Mouse (Mus musculus) heart, adult 2 months (tissue): ENCODE data around the gene Gstm4. TPM values are rescaled to one million over a fixed set of nuclear protein-coding genes. Genes with fewer than 3 reads are reported as not detected.
A peak's percentile ranks its signal among the peaks of the same experiment; 100 is the strongest.

Experiments
- DNase-seq, 2 experiments: peaks; one replicate each; pipeline ENCODE4 v3.0.0; 2021
- H3K27ac ChIP-seq: fragments of 200-600 bp; 2 replicates; pipeline ENCODE4 v1.8.1; 2022
- H3K27me3 ChIP-seq: fragments of 200-500 bp; 2 replicates; pipeline ENCODE4 v1.6.1; 2012; ENCODE audit warnings: mild to moderate bottlenecking, low read length, inconsistent platforms, mixed read lengths; ENCODE audit not compliant: control insufficient read depth, insufficient read depth
- H3K36me3 ChIP-seq: fragments of 200-500 bp; 2 replicates; pipeline ENCODE4 v1.6.1; 2012; ENCODE audit warnings: low read length, inconsistent platforms; ENCODE audit not compliant: control insufficient read depth, insufficient read depth
- H3K4me1 ChIP-seq: fragments of 200-500 bp; 2 replicates; pipeline ENCODE4 v1.6.1; 2011; ENCODE audit warnings: low read length; ENCODE audit not compliant: control insufficient read depth, insufficient read depth
- H3K4me3 ChIP-seq: fragments of 200-600 bp; 2 replicates; pipeline ENCODE4 v1.8.1; 2022
- H3K79me2 ChIP-seq: fragments of 200-500 bp; replicated peaks from 2 replicates; pipeline ENCODE4 v1.6.1; 2012; ENCODE audit warnings: mild to moderate bottlenecking, inconsistent platforms, low read length, moderate library complexity, mixed read lengths; ENCODE audit not compliant: control insufficient read depth, insufficient read depth
- H3K9ac ChIP-seq: fragments of 200-500 bp; 2 replicates; pipeline ENCODE4 v1.6.1; 2012; ENCODE audit warnings: low read depth, mild to moderate bottlenecking, control low read depth, inconsistent platforms, low read length, mixed read lengths
- CTCF ChIP-seq: fragments of 200-600 bp; IDR thresholded peaks from 2 replicates; pipeline ENCODE4 v1.8.1; 2022; ENCODE audit warnings: antibody characterized with exemption, mild to moderate bottlenecking, moderate library complexity
- EP300 ChIP-seq: fragments of 200-500 bp; IDR thresholded peaks from 2 replicates; pipeline ENCODE4 v1.6.1; 2011; ENCODE audit warnings: low read depth, low read length, control low read depth; ENCODE audit not compliant: insufficient read depth
- POLR2A ChIP-seq: fragments of 200-500 bp; IDR thresholded peaks from 2 replicates; pipeline ENCODE4 v1.6.1; 2011; ENCODE audit warnings: mild to moderate bottlenecking, low read depth, low read length, control low read depth; ENCODE audit not compliant: insufficient read depth
- WGBS: fragments of 180-500 bp; shearing (Covaris S2); methylation state at CpG from one replicate; pipeline ENCODE4 v1.1.7; 2018; 5-methylcytosine and 5-hydroxymethylcytosine counted together
- intact Hi-C: fragments of 180-260 bp; cut with DNase I; formaldehyde crosslinking; loops from one replicate; pipeline ENCODE4 v1.15.1; 2025
- polyA plus RNA-seq: library from polyadenylated mRNA; depleted of rRNA; stranded (reverse); fragments of >200 nt; gene quantifications from 2 replicates; pipeline ENCODE4 v1.2.3, GENCODE M21; 2012
- total RNA-seq, 2 experiments: library from RNA; stranded (reverse); gene quantifications; 2 replicates each; pipeline ENCODE4 v1.2.3; 2021

The Gstm4 gene
- total and polyA plus RNA-seq, 3 experiments: 11.7 to 17.1 (median 11.9) TPM

DNA sequence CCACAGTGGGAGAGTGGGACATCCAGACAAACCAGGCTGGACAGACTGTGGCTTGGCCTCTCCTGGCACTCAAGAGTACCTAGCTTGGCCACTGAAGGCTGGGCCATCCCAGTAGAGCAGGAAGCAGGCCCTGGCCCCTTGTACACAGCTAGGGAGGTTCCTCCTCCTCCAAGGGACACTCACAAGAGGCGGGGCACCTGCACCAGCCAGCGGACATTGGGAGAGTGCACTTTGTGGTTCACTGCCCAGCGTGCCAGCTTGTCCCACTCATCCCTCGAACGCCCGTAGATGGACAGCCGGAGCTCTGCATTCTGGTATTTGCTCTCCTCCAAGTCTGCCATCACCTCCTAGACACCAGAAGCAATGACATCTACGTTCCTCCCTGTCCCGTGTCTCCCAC lies 32.1 kb upstream of the Gstm4 start:
- 94% methylated on average over 9 of the region's 9 CpGs for WGBS
- TF ChIP-seq CTCF (no peak), POLR2A (no peak), EP300 (no peak)
- no peaks in the 10 kb centered on the region for H3K4me1 ChIP-seq
- DNase-seq: no peak
- no peaks in the 10 kb centered on the region for H3K36me3 ChIP-seq
- intact Hi-C loops: no loop called here
- H3K4me3 ChIP-seq: no peak overlapping the region
- no peak overlapping the region for H3K9ac ChIP-seq
- H3K27ac ChIP-seq: no peak overlapping the region
- H3K27me3 ChIP-seq: no peaks in the 10 kb centered on the region
- H3K79me2 ChIP-seq: no peaks in the 10 kb centered on the region

DNA sequence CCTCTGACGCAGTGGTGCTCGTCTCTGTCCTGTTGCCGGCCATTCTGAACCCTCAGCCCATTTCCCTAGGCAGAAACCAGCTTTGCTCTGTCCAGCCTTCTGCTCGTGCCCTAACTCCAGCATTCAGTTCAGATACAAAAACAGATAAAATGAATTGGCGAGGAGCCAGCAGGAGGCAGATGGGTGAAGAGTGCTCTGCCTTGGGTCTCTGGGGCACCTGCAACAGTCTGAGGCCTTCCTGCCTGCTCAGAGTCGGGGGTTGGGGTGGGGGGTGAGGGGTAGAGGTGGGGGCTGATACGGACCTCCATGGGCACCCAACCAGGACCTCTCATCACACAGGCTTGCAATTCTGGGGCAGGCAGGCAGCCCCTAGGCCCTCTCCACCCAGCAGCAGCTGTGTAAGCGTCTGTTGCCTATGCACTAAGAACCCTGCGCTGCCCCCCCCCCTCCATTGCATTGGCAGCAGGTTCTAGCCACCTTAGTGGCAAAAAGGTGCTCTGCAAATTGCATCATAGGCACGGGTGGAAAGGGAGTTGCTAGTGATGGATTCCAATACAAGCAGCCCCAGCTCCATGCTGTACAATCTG lies 28.4 kb upstream of the Gstm4 start:
- no peaks in the 10 kb centered on the region for H3K36me3 ChIP-seq
- no peak overlapping the region for H3K9ac ChIP-seq
- H3K79me2 ChIP-seq: no peaks in the 10 kb centered on the region
- no peak overlapping the region for H3K27ac ChIP-seq
- H3K27me3 ChIP-seq: no peaks in the 10 kb centered on the region
- intact Hi-C loops: loop anchor here (5.0 kb wide), 1 partner anchor 129 kb away; the partner anchor contains the start of gene Cyb561d1
- 73% methylated on average over 10 of the region's 10 CpGs for WGBS
- H3K4me1 ChIP-seq: no peaks in the 10 kb centered on the region; the same call in 1 of the 2 replicates
- DNase-seq: no peak
- TF ChIP-seq EP300 (no peak), CTCF (no peak), POLR2A (no peak)
- no peak overlapping the region for H3K4me3 ChIP-seq

DNA sequence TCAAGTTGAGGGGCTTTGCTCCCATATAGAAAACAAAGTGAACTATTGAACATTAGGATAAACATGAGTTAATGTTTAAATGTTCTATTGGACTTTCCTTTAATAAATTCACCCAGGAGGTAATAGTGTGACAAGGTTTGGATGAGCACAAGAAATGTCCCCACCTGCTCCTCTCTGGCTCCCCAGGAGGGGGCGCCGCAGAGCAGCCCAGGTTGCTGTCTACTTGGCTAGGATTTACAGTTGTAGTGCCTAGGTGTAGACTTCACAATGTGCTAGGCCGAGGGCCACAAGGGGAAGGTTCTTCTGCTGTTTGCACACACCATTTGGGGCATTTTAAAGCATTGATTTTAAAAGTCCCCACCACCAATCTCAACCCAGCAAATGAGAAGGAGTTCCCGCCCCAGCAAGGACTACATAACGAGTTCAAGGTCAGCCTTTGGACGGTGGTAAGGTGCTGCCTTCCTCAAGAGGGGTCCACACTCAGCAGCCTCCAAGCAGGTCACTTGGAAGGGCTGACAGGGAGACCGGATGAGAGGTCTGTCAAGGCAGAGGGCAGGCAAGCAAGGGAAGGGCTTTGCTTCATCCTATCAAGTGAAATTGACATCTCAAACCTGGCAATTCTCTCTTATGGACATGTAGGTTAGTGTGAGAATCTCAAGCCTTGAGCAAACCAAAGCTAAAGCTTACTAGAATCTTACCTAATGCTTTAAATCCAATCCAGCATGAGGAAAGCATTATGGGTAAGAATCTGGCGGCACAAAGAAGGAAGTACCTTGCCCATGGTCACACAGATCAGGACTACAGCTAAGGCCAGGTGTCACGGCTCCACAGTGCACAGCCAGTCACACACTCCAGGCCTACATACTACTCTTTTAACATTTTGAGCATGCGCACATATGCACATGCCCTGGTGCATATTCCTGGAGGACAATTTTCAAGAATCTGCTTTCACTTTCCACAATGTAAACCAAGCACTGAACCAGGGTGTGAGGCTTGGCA lies 25.9 kb upstream of the Gstm4 start:
- 59% methylated on average over 10 of the region's 10 CpGs for WGBS
- Histone ChIP-seq H3K36me3 (no peaks in the 10 kb centered on the region), H3K4me1 (no peaks in the 10 kb centered on the region; the same call in 1 of the 2 replicates), H3K27me3 (no peaks in the 10 kb centered on the region), H3K4me3 (no peak overlapping the region), H3K79me2 (no peaks in the 10 kb centered on the region), H3K9ac (no peak overlapping the region), H3K27ac (no peak overlapping the region)
- TF ChIP-seq POLR2A (no peak), EP300 (0 out of 2 replicates have a peak, but pooled peaks have one; percentile 11), CTCF (no peak)
- peak; percentile 66 to 84 for DNase-seq
- intact Hi-C loops: loop anchor here (1.0 to 5.0 kb wide), 2 partner anchors 78 to 132 kb away; partner anchors contain the start of gene Cyb561d1

DNA sequence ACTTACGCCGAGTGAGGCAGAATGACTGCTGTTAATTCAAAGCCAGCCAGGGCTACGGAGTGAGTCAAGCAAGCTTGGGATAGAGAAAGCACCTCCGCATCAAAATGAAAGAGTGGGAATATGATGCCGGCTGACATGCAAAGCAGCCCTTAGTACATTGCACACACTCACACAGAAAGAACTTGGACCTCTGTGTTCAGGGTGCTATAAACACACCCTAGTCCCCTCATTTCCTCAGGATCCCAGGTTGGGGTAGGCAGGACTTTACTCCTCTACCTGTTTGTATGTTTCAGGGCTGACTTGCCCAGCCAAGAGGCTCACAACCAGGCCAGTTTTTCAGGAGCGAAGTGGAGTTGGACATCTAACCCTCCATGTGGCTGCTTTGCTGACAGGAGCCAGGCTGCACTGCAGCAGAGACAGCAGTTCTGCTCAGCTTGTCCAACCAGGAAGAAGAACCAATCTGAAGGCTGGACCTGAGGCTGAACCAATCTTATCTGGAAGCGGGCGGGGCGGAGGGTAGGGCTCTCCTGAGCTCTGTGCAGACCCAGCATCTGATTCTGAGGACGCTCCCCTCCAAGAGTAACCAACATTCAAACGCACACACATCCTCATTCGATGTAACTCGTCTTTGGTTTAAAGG lies 24.7 kb upstream of the Gstm4 start:
- Histone ChIP-seq H3K79me2 (no peaks in the 10 kb centered on the region), H3K27ac (no peak overlapping the region; the same call in 1 of the 2 replicates), H3K36me3 (no peaks in the 10 kb centered on the region), H3K4me1 (no peaks in the 10 kb centered on the region; the same call in 1 of the 2 replicates), H3K9ac (no peak overlapping the region), H3K4me3 (no peak overlapping the region), H3K27me3 (no peaks in the 10 kb centered on the region)
- TF ChIP-seq EP300 (no peak), POLR2A (0 out of 2 replicates have a peak, but pooled peaks have one; percentile 24)
- WGBS: 56% methylated on average over 13 of the region's 13 CpGs
- peak in 1 of 2 experiments; percentile 46 for DNase-seq
- intact Hi-C loops: no loop called here

DNA sequence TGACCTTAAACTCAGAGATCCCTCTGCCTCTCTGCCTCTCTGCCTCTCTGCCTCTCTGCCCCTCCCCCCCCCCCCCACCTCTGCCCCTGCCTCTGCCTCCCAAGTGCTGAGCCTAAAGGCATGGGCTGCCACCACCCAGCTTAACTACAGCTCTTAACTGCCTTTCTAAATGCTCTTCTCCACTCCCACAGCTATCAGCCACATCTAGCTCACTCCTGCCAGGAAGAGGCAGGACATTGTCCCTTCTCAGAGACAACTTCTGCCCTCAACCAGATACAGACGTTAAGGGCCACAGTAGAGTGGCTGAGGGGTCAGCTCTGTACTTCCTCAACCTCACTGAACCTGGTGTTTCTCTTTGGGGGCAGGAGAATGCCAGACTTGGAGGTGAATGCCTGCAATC lies 24.1 kb upstream of the Gstm4 start:
- intact Hi-C loops: no loop called here
- Histone ChIP-seq H3K79me2 (no peaks in the 10 kb centered on the region), H3K9ac (no peak overlapping the region), H3K36me3 (no peaks in the 10 kb centered on the region), H3K27me3 (no peaks in the 10 kb centered on the region), H3K4me3 (no peak overlapping the region), H3K27ac (no peak overlapping the region), H3K4me1 (no peaks in the 10 kb centered on the region; the same call in 1 of the 2 replicates)
- WGBS: 12% methylated on average over 1 of the region's 1 CpGs
- TF ChIP-seq EP300 (no peak), POLR2A (no peak), CTCF (no peak)
- DNase-seq: no peak
